Mouse (Mus musculus) natural killer cell, adult 2 months (primary cell): Measurements from ENCODE around the gene Spc24.

Experiments used
- DNase-seq, 2 experiments: peaks; one replicate each; pipeline ENCODE4 v3.0.0; 2022; ENCODE audit warnings: low spot score in 2 of 2

Gene Spc24

DNA sequence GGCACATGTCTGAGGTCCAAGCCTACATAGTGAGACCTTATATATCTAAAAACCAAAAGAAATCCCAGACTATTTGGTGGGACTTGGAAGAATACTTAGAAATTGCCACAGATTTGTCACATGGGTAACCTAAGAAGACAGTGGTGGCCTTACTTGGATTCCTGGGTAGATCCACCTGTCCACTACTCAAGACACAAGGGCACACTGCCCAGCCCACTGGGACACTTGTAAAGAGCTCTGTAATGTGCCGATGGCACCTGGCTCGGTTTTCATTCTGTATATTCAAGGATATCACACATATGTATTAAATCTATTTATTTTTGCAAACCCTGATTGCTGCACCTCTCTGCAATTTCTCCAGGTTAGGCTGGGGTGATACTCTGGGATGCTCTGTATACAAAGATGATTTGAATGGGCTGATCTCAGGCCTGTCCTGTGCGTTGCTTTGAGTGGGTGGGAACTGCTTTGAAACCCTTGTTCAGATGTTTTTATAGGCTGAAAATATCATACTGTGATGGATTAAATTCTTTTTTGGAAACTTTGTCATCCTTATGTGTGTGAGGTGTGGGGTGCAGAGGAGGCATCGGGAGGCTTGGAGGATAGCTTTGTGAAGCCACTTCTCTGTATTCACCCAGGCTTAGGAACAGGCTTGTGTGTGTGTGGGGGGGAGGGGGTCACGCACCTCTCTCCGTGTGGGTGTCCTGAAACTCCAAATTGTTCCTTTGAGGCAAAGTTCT is 10.6 kb downstream of the Spc24 start:
- DNase-seq: no peak

GRCm38 (mm10) chr9:21748491-21748890 is 11.6 kb downstream of the Spc24 start:
- no peak for DNase-seq

GRCm38 (mm10) chr9:21748033-21748432 is 12.1 kb downstream of the Spc24 start:
- DNase-seq: no peak

- no peak for DNase-seq
Measured at GRCm38 (mm10) chr9:21747238-21747774, 12.8 kb downstream of the Spc24 start.

DNA sequence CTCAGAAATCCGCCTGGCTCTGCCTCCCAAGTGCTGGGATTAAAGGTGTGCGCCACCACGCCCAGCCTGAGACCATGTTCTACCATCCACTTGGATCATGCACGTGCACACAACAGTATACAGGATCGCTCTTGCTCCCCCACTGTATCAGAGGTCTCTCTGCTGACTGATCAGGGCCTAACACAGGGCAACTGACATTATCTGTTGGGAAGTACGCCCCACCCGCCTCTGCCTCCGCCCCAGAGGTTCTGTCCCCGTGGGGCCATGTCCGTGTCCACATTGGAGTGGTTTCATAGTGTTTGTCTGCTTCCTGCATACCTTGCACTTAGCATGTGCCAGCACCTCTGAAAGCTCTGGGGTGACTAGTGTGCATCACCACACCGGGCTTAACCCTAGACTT is 18.6 kb downstream of the Spc24 start:
- no peak for DNase-seq

GRCm38 (mm10) chr9:21740427-21740826 is 19.7 kb downstream of the Spc24 start:
- peak in 1 of 2 experiments; percentile 19 for DNase-seq

DNA sequence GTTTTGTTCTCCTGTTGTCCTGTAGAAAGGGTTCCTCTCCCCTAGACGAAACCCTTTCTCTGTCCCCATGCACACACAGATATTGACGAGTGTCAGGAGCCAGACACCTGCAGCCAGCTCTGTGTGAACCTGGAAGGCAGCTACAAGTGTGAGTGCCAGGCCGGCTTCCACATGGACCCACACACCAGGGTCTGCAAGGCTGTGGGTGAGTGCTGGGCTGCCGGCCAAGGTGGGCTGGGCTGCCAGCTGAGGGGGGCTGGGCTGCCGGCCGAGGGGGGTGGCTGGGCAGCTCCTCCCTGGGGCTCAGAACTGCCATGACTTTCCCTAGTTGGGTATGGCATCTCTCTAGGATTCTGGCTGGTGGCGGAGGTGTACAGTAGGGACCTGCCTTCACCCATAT is 21.3 kb downstream of the Spc24 start:
- no peak for DNase-seq

DNA sequence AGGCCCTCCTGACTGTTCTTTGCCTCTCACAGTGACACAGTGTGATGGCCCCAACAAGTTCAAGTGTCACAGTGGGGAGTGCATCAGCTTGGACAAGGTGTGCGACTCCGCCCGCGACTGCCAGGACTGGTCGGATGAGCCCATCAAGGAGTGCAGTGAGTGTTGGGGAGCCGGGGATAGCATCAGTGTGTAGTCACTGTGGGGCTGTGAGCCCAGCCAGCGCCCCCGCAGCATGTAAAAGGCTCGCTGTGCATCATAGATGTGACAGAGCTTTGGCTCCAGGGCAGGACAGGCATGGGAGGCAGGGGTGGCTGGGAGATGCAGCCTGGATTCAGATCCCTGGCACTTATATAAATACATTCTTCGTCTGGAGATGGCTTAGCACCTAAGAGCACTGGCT is 22.9 kb downstream of the Spc24 start:
- DNase-seq: no peak

DNA sequence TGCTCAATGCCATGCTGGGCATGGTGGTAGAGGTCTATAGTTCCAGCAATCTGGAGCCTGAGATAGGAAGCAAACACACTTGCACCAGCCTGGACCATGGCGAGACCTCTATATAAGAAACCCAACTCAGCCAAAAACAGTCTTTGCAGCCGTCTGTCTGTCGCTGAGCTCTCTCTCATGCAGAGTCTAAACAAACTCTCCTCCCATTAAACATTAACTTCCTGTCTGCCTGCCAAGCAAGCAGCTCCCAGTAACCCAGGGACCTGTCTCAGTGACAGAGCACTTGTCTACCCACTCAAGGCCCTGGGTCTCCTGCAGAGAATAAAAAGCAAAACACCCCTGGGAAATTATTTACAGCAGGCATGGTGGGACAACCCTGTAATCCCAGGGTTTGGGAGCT is 23.5 kb downstream of the Spc24 start:
- no peak for DNase-seq

- DNase-seq: no peak
Measured at GRCm38 (mm10) chr9:21735126-21735525, 25.0 kb downstream of the Spc24 start.

DNA sequence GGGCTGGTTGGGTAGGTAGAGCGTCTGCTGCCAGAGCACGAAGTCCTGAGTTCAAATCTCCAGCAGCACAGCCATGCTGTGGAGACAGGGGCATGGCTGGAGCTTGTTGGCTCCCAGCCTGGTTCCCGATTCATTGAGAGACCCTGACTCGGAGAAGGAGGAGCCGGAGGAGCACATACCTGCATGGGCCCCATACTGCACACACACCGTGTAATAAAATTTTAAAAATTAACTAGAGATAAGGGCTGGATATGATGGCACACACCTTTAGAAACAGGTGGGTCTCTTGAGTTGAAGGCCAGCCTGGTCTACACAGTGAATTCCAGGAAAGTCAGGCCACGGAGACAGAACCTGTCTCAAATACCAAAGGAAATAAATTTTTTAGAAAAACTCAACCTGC is 26.1 kb downstream of the Spc24 start:
- DNase-seq: no peak

DNA sequence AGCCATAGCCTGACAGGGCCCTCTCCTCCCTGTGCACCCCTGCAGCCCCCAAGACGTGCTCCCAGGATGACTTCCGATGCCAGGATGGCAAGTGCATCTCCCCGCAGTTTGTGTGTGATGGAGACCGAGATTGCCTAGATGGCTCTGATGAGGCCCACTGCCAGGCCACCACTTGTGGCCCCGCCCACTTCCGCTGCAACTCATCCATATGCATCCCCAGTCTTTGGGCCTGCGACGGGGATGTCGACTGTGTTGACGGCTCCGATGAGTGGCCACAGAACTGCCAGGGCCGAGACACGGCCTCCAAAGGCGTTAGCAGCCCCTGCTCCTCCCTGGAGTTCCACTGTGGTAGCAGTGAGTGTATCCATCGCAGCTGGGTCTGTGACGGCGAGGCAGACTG is 26.7 kb downstream of the Spc24 start:
- no peak for DNase-seq

- DNase-seq: no peak
Measured at GRCm38 (mm10) chr9:21732288-21732687, 27.8 kb downstream of the Spc24 start.

- DNase-seq: peak; percentile 8 to 16
Measured at GRCm38 (mm10) chr9:21729264-21729663, 30.8 kb downstream of the Spc24 start.

DNA sequence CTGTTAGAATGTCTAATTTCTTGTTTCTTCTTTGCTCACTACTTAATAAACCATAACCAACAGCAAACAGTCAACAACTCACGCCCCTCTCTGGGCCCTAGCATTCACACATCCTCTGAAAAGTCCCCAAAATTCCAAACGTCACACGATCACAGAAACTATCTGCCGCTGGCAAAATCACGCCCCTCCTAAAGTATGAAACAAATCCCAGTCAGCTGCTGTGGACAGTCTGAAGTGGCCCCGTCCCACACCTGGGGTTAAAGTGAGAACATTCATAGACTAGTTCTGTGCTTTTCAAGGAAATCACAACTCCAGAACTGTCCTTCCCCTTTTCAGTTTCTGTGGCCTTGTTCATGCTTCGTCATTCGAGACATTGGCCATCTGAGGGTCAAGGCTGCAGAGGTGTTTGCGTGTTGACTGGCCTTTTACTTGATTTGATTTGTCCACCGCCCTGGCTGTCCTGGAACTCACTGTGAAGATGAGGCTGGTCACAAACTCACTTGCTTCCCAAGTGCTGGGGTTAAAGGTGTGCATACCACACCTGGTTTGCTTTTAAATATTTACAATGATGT is 31.8 kb downstream of the Spc24 start:
- no peak for DNase-seq

DNA sequence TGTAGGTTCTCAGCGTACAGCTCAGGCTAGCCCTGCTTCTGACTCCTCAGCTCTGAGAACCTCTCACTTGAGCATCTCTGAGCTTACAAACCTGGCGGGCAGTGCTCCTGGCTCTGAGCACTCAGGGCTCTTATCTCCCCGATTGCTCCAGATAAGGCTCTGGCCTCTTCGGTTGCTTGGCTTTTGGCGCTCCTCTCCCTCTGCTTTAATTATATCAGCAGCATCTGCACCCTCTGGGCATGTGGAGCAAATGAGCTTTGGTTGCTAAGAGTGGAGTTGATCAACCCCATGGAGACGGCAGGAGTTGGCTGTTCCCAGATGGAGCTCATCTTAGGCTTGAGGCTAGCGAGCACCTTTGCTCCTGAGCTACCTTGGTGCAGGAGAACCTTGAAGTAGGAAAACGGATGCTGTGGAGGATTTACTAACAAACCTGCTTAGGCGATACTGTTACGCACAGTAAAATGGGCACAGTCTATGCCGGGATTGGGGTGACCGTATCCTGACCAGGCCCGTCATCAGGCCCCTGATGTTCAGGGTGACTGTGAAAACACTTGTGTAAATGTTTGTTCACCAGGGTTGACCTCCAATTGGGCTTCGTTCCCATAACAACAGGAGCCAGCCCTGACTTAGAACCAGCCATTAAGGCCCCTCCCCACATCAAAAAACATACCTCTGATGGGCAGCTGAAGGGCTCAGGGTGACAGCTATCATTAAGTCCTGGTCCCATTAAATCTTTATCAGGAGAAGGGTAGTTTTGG is 33.7 kb downstream of the Spc24 start:
- DNase-seq: no peak

GRCm38 (mm10) chr9:21725224-21726121 is 34.6 kb downstream of the Spc24 start:
- DNase-seq: no peak

DNA sequence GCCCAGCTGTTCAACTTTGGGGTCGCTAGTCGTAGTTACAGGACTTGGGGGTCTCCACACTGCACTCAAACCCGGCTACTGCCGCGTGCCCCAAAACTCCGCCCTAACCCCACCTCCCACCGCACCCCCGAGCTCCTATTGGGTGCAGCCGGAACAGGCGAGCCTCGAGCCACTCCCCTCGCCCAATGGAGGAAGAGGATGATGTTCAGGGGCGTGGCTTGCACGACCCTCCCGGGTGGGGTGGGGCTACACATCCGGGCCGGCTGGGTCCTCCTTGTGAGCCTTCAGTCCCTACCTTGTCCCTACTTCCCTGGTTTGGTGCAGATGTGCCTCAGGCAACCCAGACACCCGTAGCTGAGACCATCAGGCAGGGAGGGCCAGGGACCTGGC is 36.0 kb downstream of the Spc24 start:
- DNase-seq: peak; percentile 61 to 79

DNA sequence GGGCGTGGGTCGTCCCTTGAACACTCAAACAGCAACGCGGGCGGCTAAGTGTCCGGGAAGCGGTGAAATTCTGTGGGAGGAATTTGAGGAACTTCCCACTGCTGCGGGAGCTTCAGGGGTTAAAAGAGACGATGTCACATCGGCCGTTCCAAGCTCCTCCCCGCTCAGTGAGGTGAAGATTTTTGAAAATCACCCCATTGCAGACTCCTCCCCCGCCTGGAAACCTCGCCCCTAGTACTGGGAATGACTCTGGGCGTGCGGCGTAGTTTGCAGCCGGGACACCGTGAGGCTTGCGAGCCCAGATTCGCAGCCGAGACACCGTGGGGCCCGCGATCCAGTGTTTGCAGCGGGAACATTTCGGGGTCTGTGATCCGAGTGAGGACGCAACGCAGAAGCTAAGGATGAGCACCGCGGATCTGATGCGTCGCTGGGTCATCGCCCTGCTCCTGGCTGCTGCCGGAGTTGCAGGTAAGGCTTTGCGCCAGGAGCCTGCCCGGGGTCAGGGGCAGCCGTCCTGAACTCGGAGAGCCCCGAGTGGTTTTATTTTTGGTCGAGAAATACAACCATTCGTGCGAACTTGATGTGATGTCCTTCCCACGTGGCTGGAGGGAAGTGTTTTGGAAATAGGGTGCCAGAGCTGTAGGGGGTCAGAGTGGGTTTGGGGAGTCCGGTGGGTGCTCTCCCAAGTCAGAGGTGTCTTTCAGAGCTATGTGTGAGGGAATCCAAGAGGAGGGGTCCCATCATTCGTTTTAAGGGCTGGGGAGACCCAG is 36.5 kb downstream of the Spc24 start, which contains the start of gene Ldlr:
TSS of gene Ldlr (plus strand) at position 107 of the 770 bp plus-strand sequence.
- DNase-seq: peak; percentile 21 to 22

GRCm38 (mm10) chr9:21721036-21721435 is 39.1 kb downstream of the Spc24 start:
- DNase-seq: no peak

DNA sequence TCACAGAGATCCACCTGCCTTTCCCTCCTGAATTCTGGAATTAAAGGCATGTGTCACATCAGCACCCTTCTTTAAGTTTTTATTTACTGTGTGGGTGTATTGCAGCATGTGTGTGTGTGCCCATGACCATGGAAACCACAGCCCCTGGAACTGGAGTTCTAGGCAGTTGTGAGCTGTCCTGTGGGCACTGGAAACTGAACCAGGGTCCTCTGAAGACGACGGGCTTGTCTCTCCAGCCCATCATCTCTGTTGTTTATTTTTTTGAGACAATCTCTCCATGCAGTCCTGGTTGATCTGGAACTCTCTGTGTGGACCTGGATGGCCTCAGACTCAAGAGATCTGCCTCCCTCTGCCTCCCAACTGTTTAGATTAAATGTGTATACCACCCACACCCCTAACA is 43.1 kb downstream of the Spc24 start:
- DNase-seq: no peak
